Mouse (Mus musculus): ENCODE results near the gene Sv2a.

GRCm38 (mm10) chr3:96160803-96161516 lies 20.0 kb upstream of the Sv2a start:
- TF ChIP-seq CTCF (IDR thresholded peaks at IDR 0.05) (no peak), POLR2A (IDR thresholded peaks at IDR 0.05; ENCODE audit: insufficient read depth, low read depth, low read length) (peak; percentile 58)

All from heart, adult 2 months (tissue).